Mouse (Mus musculus) erythroblast, embryonic 14.5 days (primary cell): ENCODE data around the gene C3.

Experiments
- GATA1 ChIP-seq: IDR thresholded peaks from 2 replicates; pipeline ENCODE4 v1.6.1; 2012; ENCODE audit warnings: low read length, inconsistent platforms, mixed read lengths
- TAL1 ChIP-seq: IDR thresholded peaks from 3 replicates; pipeline ENCODE4 v1.6.1; 2012; ENCODE audit warnings: low read length, inconsistent platforms, mixed read lengths

GRCm38 (mm10) chr17:57273846-57274245, 45.9 kb upstream of the C3 start:
- no peak for TF ChIP-seq TAL1
- no peak for TF ChIP-seq GATA1
